Mouse (Mus musculus) mesoderm, embryonic 11.5 days (tissue): Measurements from ENCODE around the gene Stat4.

ENCODE experiments used
- DNase-seq: peaks from one replicate; pipeline ENCODE4 v3.0.0-alpha.2; 2012; ENCODE audit warnings: low read depth, low spot score

Stat4 gene

GRCm38 (mm10) chr1:51986848-51987247, at the start of gene Stat4:
Gene Stat4 (plus strand): TSS chr1:51987148.
- no peak for DNase-seq

GRCm38 (mm10) chr1:51938357-51938756, 48.6 kb upstream of the Stat4 start:
- DNase-seq, result no peak

- peak; percentile 78 for DNase-seq
Measured at GRCm38 (mm10) chr1:51944755-51945154, 42.2 kb upstream of the Stat4 start.

GRCm38 (mm10) chr1:51947116-51947515, 39.8 kb upstream of the Stat4 start:
- no peak for DNase-seq

GRCm38 (mm10) chr1:51964647-51965046, 22.3 kb upstream of the Stat4 start:
- no peak for DNase-seq

GRCm38 (mm10) chr1:51968994-51969393, 18.0 kb upstream of the Stat4 start:
- no peak for DNase-seq

- DNase-seq, result no peak
Measured at GRCm38 (mm10) chr1:51970182-51970581, 16.8 kb upstream of the Stat4 start.

GRCm38 (mm10) chr1:51975589-51975988, 11.4 kb upstream of the Stat4 start:
- no peak for DNase-seq

- DNase-seq, result no peak
Measured at GRCm38 (mm10) chr1:51979048-51979447, 7.9 kb upstream of the Stat4 start.

- no peak for DNase-seq
Measured at GRCm38 (mm10) chr1:51991983-51992609, 5.1 kb downstream of the Stat4 start.

- no peak for DNase-seq
Measured at GRCm38 (mm10) chr1:51996056-51996455, 9.1 kb downstream of the Stat4 start.

GRCm38 (mm10) chr1:51996751-51997659, 10.1 kb downstream of the Stat4 start:
- DNase-seq, result peak; percentile 22

- DNase-seq, result peak; percentile 21
Measured at GRCm38 (mm10) chr1:51998542-51998941, 11.6 kb downstream of the Stat4 start.

GRCm38 (mm10) chr1:52004096-52004495, 17.1 kb downstream of the Stat4 start:
- DNase-seq, result peak; percentile 69

- DNase-seq, result peak; percentile 41
Measured at GRCm38 (mm10) chr1:52008443-52008842, 21.5 kb downstream of the Stat4 start.

GRCm38 (mm10) chr1:52008947-52009346, 22.0 kb downstream of the Stat4 start:
- DNase-seq, result peak; percentile 5

GRCm38 (mm10) chr1:52010741-52011140, 23.8 kb downstream of the Stat4 start:
- DNase-seq, result no peak

GRCm38 (mm10) chr1:52011227-52011626, 24.3 kb downstream of the Stat4 start:
- DNase-seq, result no peak

GRCm38 (mm10) chr1:52012231-52012630, 25.3 kb downstream of the Stat4 start:
- DNase-seq, result no peak

- no peak for DNase-seq
Measured at GRCm38 (mm10) chr1:52012757-52013156, 25.8 kb downstream of the Stat4 start.

- no peak for DNase-seq
Measured at GRCm38 (mm10) chr1:52019621-52020020, 32.7 kb downstream of the Stat4 start.

- DNase-seq, result no peak
Measured at GRCm38 (mm10) chr1:52021936-52022725, 35.2 kb downstream of the Stat4 start.
